In the genomic region with DNA sequence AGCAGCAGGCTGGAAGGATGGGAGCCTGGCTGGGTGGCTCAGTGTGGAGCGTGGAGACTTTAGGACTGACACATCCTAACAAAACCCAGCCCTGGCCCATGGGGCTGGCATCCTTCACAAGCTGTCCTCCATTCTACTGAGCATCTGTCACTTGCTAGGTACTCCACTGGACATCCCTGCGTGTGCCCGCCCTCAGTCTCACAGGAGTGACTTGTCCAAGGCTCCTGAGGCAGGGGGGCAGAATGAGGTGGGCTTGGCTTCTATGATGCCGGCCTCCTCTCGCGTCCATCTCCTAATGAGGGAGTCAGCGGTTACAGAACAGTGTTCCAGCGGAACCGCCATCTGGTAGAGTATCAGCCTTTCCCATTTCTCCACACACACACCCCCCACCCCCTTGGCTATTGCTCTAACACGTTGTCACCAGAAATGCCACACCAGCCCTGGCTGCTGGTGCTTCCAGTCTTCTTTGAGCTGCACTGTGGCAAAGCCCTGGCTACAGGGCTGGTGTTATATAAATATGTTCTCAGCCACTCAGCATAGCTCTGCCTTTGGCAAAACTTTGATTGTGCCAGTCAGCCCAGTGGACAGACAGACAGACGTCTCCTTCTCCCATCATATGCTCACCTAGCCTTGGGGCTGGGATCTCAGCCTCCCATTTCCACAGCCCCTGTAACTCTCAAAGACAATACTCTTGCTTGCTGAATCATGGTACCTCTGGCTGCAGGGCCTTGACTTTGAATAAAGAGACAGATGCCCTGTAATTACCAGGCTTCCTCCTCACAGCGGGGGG, we compare ENCODE assay signal across 14 mouse cellular contexts. TPM values are rescaled to one million over a fixed set of nuclear protein-coding genes. Genes with fewer than 3 reads are reported as not detected.
DNase-seq lines count a peak whose midpoint lies in the region; ATAC-seq lines count a peak whose summit lies in the region.
"Had no signal": no experiment of that assay in that cellular context is flagged by ENCODE, and none has a peak within 500 bp of the region (broad histone marks: within the 10 kb centered on the region; RNA-seq: fewer than 3 reads in every experiment).

No protein-coding gene starts in this region.

- WGBS in hindbrain, embryonic 11.5 days, result 64% methylated on average over 11 of the region's 12 CpGs
- WGBS in hindbrain, embryonic 10.5 days, result 80% methylated on average over 11 of the region's 12 CpGs
- 66% methylated on average over 11 of the region's 12 CpGs for WGBS in hindbrain, embryonic 13.5 days

- H3K27me3 ChIP-seq in hindbrain, embryonic 11.5 days (ENCODE audit: control insufficient read depth, insufficient read depth, low read length), result no peaks in the 10 kb centered on the region
- no peaks in the 10 kb centered on the region for H3K27me3 ChIP-seq in hindbrain, embryonic 10.5 days (ENCODE audit: insufficient read depth, poor library complexity, severe bottlenecking)
- H3K27me3 ChIP-seq in hindbrain, embryonic 13.5 days, result no peaks in the 10 kb centered on the region
- H3K27me3 ChIP-seq: embryonic facial prominence, embryonic 12.5 days; limb, embryonic 12.5 days; midbrain, embryonic 12.5 days; Patski had no signal

- H3K36me3 ChIP-seq in hindbrain, embryonic 11.5 days (ENCODE audit: control insufficient read depth, insufficient read depth, low read length), result no peaks in the 10 kb centered on the region
- H3K36me3 ChIP-seq in hindbrain, embryonic 10.5 days, result no peaks in the 10 kb centered on the region
- H3K36me3 ChIP-seq in hindbrain, embryonic 13.5 days, result no peaks in the 10 kb centered on the region; the same call in 1 of the 2 replicates
- H3K36me3 ChIP-seq: embryonic facial prominence, embryonic 12.5 days; limb, embryonic 12.5 days; midbrain, embryonic 12.5 days had no signal

- DNase-seq in hindbrain, embryonic 11.5 days (ENCODE audit: low spot score), result no peak
- DNase-seq in hindbrain, embryonic 10.5 days (ENCODE audit: low spot score), result no peak
- peak; percentile 58 for DNase-seq in MN1 (ENCODE audit: low spot score)
- DNase-seq in cerebellum, postnatal 10 days, result peak; percentile 55 to 62
- DNase-seq in kidney, postnatal 36 days, result no peak
- no peak for DNase-seq in spleen, postnatal 36 days (ENCODE audit: low spot score in 2 of 2)
- no peak for DNase-seq in left cerebral cortex, adult 9 months (ENCODE audit: low spot score in 2 of 2)
- DNase-seq: B cell, adult 2 months had no signal

- H3K4me3 ChIP-seq in hindbrain, embryonic 11.5 days (ENCODE audit: low read depth, low read length), result no peak overlapping the region
- H3K4me3 ChIP-seq in hindbrain, embryonic 10.5 days, result no peak overlapping the region
- no peak overlapping the region for H3K4me3 ChIP-seq in hindbrain, embryonic 13.5 days
- H3K4me3 ChIP-seq: embryonic facial prominence, embryonic 12.5 days; limb, embryonic 12.5 days; midbrain, embryonic 12.5 days had no signal

- H3K4me2 ChIP-seq in hindbrain, embryonic 11.5 days (replicated peaks; ENCODE audit: low read depth, low read length), result no peak overlapping the region
- no peak overlapping the region for H3K4me2 ChIP-seq in hindbrain, embryonic 13.5 days
- H3K4me2 ChIP-seq: embryonic facial prominence, embryonic 12.5 days; limb, embryonic 12.5 days; lung, embryonic 14.5 days; midbrain, embryonic 12.5 days had no signal

- no peaks in the 10 kb centered on the region for H3K9me3 ChIP-seq in hindbrain, embryonic 11.5 days (ENCODE audit: control insufficient read depth, low read length)
- H3K9me3 ChIP-seq in hindbrain, embryonic 10.5 days, result no peaks in the 10 kb centered on the region
- no peaks in the 10 kb centered on the region for H3K9me3 ChIP-seq in hindbrain, embryonic 13.5 days
- H3K9me3 ChIP-seq: embryonic facial prominence, embryonic 12.5 days; limb, embryonic 12.5 days; midbrain, embryonic 12.5 days had no signal

- no peak overlapping the region for H3K9ac ChIP-seq in hindbrain, embryonic 11.5 days (ENCODE audit: low read depth, low read length)
- H3K9ac ChIP-seq in hindbrain, embryonic 13.5 days, result no peak overlapping the region
- H3K9ac ChIP-seq: embryonic facial prominence, embryonic 12.5 days; limb, embryonic 12.5 days; lung, embryonic 14.5 days; midbrain, embryonic 12.5 days had no signal

- peak overlapping the region; percentile 27; the same call in 1 of the 2 replicates for H3K27ac ChIP-seq in hindbrain, embryonic 11.5 days (ENCODE audit: low read depth, low read length)
- no peak overlapping the region for H3K27ac ChIP-seq in hindbrain, embryonic 10.5 days
- peak overlapping the region; percentile 69 for H3K27ac ChIP-seq in hindbrain, embryonic 13.5 days
- H3K27ac ChIP-seq: embryonic facial prominence, embryonic 12.5 days; limb, embryonic 12.5 days; midbrain, embryonic 12.5 days had no signal

- ATAC-seq in hindbrain, embryonic 11.5 days (ENCODE audit: low FRiP score), result no peak
- peak; percentile 30; the same call in 1 of the 2 replicates for ATAC-seq in hindbrain, embryonic 13.5 days (ENCODE audit: low FRiP score)
- ATAC-seq: Patski had no signal

- no peaks in the 10 kb centered on the region for H3K4me1 ChIP-seq in hindbrain, embryonic 11.5 days (replicated peaks; ENCODE audit: control insufficient read depth, insufficient read depth, low read length)
- H3K4me1 ChIP-seq in hindbrain, embryonic 10.5 days (replicated peaks), result peaks cover 11% of the 10 kb centered on the region
- peaks cover 15% of the 10 kb centered on the region for H3K4me1 ChIP-seq in hindbrain, embryonic 13.5 days (replicated peaks)

RNA-seq across cellular contexts. Expression of a gene that starts 34.8 kb away (rescaled TPM):
- 5.0 and 5.3 TPM in 2 replicates for polyA plus RNA-seq in hindbrain, embryonic 11.5 days (2014; fragmentation: Nextera tagmentation; extraction: Ambion mirVana)
- 2.5 and 2.7 TPM in 2 replicates for polyA plus RNA-seq in hindbrain, embryonic 10.5 days (2016; fragmentation: Nextera tagmentation; extraction: Ambion mirVana)
- 10.3 and 11.0 TPM in 2 replicates for polyA plus RNA-seq in hindbrain, embryonic 13.5 days (2015; fragmentation: Nextera tagmentation; extraction: Ambion mirVana)

Comparison
In these comparisons a context has a peak if more than half of its experiments do, and no peak if none do; other contexts are left out.
1. DNase-seq: peak in MN1 (single experiment) and cerebellum, postnatal 10 days (2 of 2); none in hindbrain, embryonic 11.5 days (single experiment), hindbrain, embryonic 10.5 days (single experiment), kidney, postnatal 36 days (0 of 2), spleen, postnatal 36 days (0 of 2) and left cerebral cortex, adult 9 months (0 of 2).